Mouse (Mus musculus) layer of hippocampus, postnatal 10 days (tissue): ENCODE measurements around the gene Arid1a. TPM values are rescaled to one million over a fixed set of nuclear protein-coding genes. Genes with fewer than 3 reads are reported as not detected.
"Not testable (repeated sequence)": the region's sequence is repeated elsewhere in the genome, so short reads cannot be mapped to it uniquely, and the experiment has no call there.

Experiments used
- DNase-seq, 2 experiments: peaks; one replicate each; pipeline ENCODE4 v3.0.0; 2021; ENCODE audit warnings: low spot score in 2 of 2
- total RNA-seq, 2 experiments: library from RNA; stranded (reverse); gene quantifications; 2 replicates each; pipeline ENCODE4 v1.2.3; 2021

Arid1a gene
- total RNA-seq, 2 experiments from 2014 or later = 74.6 to 76.4 TPM

GRCm38 (mm10) chr4:133656294-133656693 is 100.3 kb downstream of the Arid1a start:
- no peak for DNase-seq

- DNase-seq = not testable (repeated sequence)
Measured at GRCm38 (mm10) chr4:133654070-133654469, 102.5 kb downstream of the Arid1a start.

GRCm38 (mm10) chr4:133652746-133653145 is 103.8 kb downstream of the Arid1a start:
- DNase-seq = no peak

- no peak for DNase-seq
Measured at GRCm38 (mm10) chr4:133651986-133652385, 104.6 kb downstream of the Arid1a start.

GRCm38 (mm10) chr4:133651445-133651844 is 105.1 kb downstream of the Arid1a start:
- no peak for DNase-seq

- peak; percentile 86 to 87 for DNase-seq
Measured at GRCm38 (mm10) chr4:133649989-133650699, 106.4 kb downstream of the Arid1a start, which contains the start of gene Zdhhc18. Zdhhc18 (minus strand) TSS chr4:133650154.

GRCm38 (mm10) chr4:133649464-133649863 is 107.1 kb downstream of the Arid1a start:
- DNase-seq = not testable (repeated sequence)

- DNase-seq = no peak
Measured at GRCm38 (mm10) chr4:133645680-133646079, 110.9 kb downstream of the Arid1a start.

GRCm38 (mm10) chr4:133645195-133645594 is 111.4 kb downstream of the Arid1a start:
- DNase-seq = no peak

- DNase-seq = no peak
Measured at GRCm38 (mm10) chr4:133634043-133634410, 122.5 kb downstream of the Arid1a start.

- peak; percentile 90 to 95 for DNase-seq
Measured at GRCm38 (mm10) chr4:133633332-133634042, 123.1 kb downstream of the Arid1a start.

- DNase-seq = peak in 1 of 2 experiments; percentile 44
Measured at GRCm38 (mm10) chr4:133632483-133633327, 123.9 kb downstream of the Arid1a start.

- no peak for DNase-seq
Measured at GRCm38 (mm10) chr4:133631769-133632411, 124.7 kb downstream of the Arid1a start.

- DNase-seq = no peak
Measured at GRCm38 (mm10) chr4:133631071-133631768, 125.3 kb downstream of the Arid1a start.

GRCm38 (mm10) chr4:133630326-133630920 is 126.1 kb downstream of the Arid1a start:
- DNase-seq = no peak

GRCm38 (mm10) chr4:133629191-133629590 is 127.4 kb downstream of the Arid1a start:
- no peak for DNase-seq
